Mouse (Mus musculus): ENCODE results near the gene Ehhadh. TPM values are rescaled to one million over a fixed set of nuclear protein-coding genes. Genes with fewer than 3 reads are reported as not detected.

Gene Ehhadh
- total and polyA plus RNA-seq, 2 experiments from 2014 or later: 1.7 to 2.1 TPM

DNA sequence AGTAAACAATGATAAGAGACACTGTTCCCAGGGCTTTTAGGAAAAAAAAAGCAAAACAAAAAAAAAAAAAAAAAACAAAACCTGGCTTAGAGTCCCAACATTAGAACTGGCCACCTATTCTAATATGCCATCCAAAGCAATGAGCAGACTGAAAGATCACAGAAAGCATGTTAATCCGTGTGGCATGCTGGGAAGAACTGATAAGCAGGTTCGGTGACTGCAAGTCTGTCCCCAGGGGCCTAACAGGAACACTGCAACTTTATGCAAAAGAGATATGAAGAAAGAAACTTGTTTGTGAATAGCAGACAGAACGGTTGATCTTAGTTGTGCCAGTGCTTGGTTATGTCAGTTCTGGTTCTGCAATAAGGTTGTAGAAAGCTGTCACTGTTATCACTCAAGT, 4.2 kb upstream of the Ehhadh start:
- Histone ChIP-seq H3K36me3 (ENCODE audit: insufficient read depth, low read length) (no peaks in the 10 kb centered on the region), H3K27ac (ENCODE audit: low read depth, low read length) (no peak overlapping the region), H3K9ac (replicated peaks; ENCODE audit: low read length, poor library complexity, severe bottlenecking) (no peak overlapping the region), H3K4me3 (ENCODE audit: low read depth, low read length) (no peak overlapping the region), H3K9me3 (ENCODE audit: low read length) (no peaks in the 10 kb centered on the region), H3K4me1 (ENCODE audit: insufficient read depth, low read length) (peaks cover 4% of the 10 kb centered on the region; the same call in 1 of the 2 replicates), H3K4me2 (ENCODE audit: low read depth, low read length, poor library complexity, severe bottlenecking) (no peak overlapping the region), H3K27me3 (ENCODE audit: insufficient read depth, low read length) (no peaks in the 10 kb centered on the region)
- WGBS: 36% methylated on average over 3 of the region's 3 CpGs
- no peak for TF ChIP-seq CTCF (IDR thresholded peaks at IDR 0.05)
- ATAC-seq (ENCODE audit: low FRiP score) (no peak), DNase-seq (ENCODE audit: low spot score) (no peak)

DNA sequence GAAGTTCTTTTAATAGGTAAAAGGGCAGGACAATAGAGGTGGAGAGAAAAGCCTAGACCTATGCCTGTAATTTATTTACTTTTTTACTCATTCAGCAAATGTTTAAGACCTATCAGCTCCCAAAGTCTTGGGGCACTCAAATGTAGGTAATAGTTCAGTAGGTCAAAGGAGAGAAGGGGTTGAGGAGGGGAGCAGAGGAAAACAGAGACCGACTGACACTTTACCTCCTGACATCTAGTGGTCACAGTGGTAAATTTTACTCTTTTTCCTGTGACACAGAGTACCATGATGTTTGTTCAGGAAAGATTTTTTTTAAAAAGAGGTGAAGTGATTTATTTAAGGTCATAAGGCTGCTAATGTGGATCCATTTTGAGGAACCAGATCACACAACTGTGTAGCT, 2.9 kb upstream of the Ehhadh start:
- H3K27ac ChIP-seq (ENCODE audit: low read depth, low read length): no peak overlapping the region
- H3K9ac ChIP-seq (replicated peaks; ENCODE audit: low read length, poor library complexity, severe bottlenecking): no peak overlapping the region
- H3K27me3 ChIP-seq (ENCODE audit: insufficient read depth, low read length): no peaks in the 10 kb centered on the region
- H3K4me3 ChIP-seq (ENCODE audit: low read depth, low read length): no peak overlapping the region
- TF ChIP-seq CTCF (IDR thresholded peaks at IDR 0.05): no peak; the same call in none of the 2 replicates
- ATAC-seq (ENCODE audit: low FRiP score) (no peak), DNase-seq (ENCODE audit: low spot score) (no peak)
- H3K9me3 ChIP-seq (ENCODE audit: low read length): no peaks in the 10 kb centered on the region
- H3K4me1 ChIP-seq (ENCODE audit: insufficient read depth, low read length): peaks cover 4% of the 10 kb centered on the region; the same call in 1 of the 2 replicates
- H3K4me2 ChIP-seq (ENCODE audit: low read depth, low read length, poor library complexity, severe bottlenecking): no peak overlapping the region
- H3K36me3 ChIP-seq (ENCODE audit: insufficient read depth, low read length): no peaks in the 10 kb centered on the region
- WGBS: 30% methylated on average over 1 of the region's 1 CpGs

DNA sequence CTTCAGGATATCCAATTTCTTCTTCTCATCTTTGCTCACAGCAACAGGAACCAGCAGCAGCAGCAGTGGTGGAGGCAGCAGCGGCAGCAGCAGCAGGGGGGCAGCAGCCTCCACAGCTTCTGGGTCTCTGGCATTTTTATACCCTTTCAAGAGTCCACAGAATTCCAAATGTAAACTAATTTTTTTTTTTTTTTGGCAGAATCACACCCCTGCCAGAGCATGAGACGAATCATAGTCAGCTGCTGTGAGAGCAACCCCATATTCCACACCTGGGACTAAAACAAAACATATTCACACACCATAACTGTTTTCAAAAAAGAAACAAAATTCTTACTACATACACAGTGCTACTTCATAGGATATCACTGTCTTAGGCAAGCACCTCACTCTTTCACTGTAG, 1.6 kb upstream of the Ehhadh start:
- DNase-seq (ENCODE audit: low spot score) (no peak), ATAC-seq (ENCODE audit: low FRiP score) (no peak)
- H3K9me3 ChIP-seq (ENCODE audit: low read length): no peaks in the 10 kb centered on the region
- H3K9ac ChIP-seq (replicated peaks; ENCODE audit: low read length, poor library complexity, severe bottlenecking): no peak overlapping the region
- no peaks in the 10 kb centered on the region for H3K4me1 ChIP-seq (ENCODE audit: insufficient read depth, low read length)
- TF ChIP-seq CTCF (IDR thresholded peaks at IDR 0.05): no peak
- 88% methylated on average over 2 of the region's 2 CpGs for WGBS
- H3K27me3 ChIP-seq (ENCODE audit: insufficient read depth, low read length): no peaks in the 10 kb centered on the region
- H3K36me3 ChIP-seq (ENCODE audit: insufficient read depth, low read length): no peaks in the 10 kb centered on the region
- no peak overlapping the region for H3K27ac ChIP-seq (ENCODE audit: low read depth, low read length)
- H3K4me2 ChIP-seq (ENCODE audit: low read depth, low read length, poor library complexity, severe bottlenecking): no peak overlapping the region
- H3K4me3 ChIP-seq (ENCODE audit: low read depth, low read length): no peak overlapping the region

GRCm38 (mm10) chr16:21788581-21788980, 974 bp upstream of the Ehhadh start:
- no peak overlapping the region for H3K4me2 ChIP-seq (ENCODE audit: low read depth, low read length, poor library complexity, severe bottlenecking)
- no peak for ATAC-seq (ENCODE audit: low FRiP score)
- no peak overlapping the region for H3K9ac ChIP-seq (replicated peaks; ENCODE audit: low read length, poor library complexity, severe bottlenecking)
- TF ChIP-seq CTCF (IDR thresholded peaks at IDR 0.05): peak; percentile 58
- no peaks in the 10 kb centered on the region for H3K27me3 ChIP-seq (ENCODE audit: insufficient read depth, low read length)
- H3K36me3 ChIP-seq (ENCODE audit: insufficient read depth, low read length): no peaks in the 10 kb centered on the region
- WGBS: 51% methylated on average over 3 of the region's 3 CpGs
- H3K4me3 ChIP-seq (ENCODE audit: low read depth, low read length): no peak overlapping the region
- H3K4me1 ChIP-seq (ENCODE audit: insufficient read depth, low read length): no peaks in the 10 kb centered on the region
- no peak overlapping the region for H3K27ac ChIP-seq (ENCODE audit: low read depth, low read length)
- no peak for DNase-seq (ENCODE audit: low spot score)
- H3K9me3 ChIP-seq (ENCODE audit: low read length): no peaks in the 10 kb centered on the region

- Histone ChIP-seq H3K36me3 (ENCODE audit: insufficient read depth, low read length) (no peaks in the 10 kb centered on the region), H3K4me2 (ENCODE audit: low read depth, low read length, poor library complexity, severe bottlenecking) (no peak overlapping the region), H3K27ac (ENCODE audit: low read depth, low read length) (no peak overlapping the region), H3K4me1 (ENCODE audit: insufficient read depth, low read length) (no peaks in the 10 kb centered on the region), H3K9me3 (ENCODE audit: low read length) (no peaks in the 10 kb centered on the region), H3K9ac (replicated peaks; ENCODE audit: low read length, poor library complexity, severe bottlenecking) (no peak overlapping the region), H3K4me3 (ENCODE audit: low read depth, low read length) (no peak overlapping the region), H3K27me3 (ENCODE audit: insufficient read depth, low read length) (no peaks in the 10 kb centered on the region)
- DNase-seq (ENCODE audit: low spot score): no peak
- 88% methylated on average over 8 of the region's 8 CpGs for WGBS
- TF ChIP-seq CTCF (IDR thresholded peaks at IDR 0.05): no peak
- ATAC-seq (ENCODE audit: low FRiP score): no peak
Measured at GRCm38 (mm10) chr16:21786317-21786716, 1.3 kb downstream of the Ehhadh start.

GRCm38 (mm10) chr16:21785000-21785399, 2.6 kb downstream of the Ehhadh start:
- Histone ChIP-seq H3K9ac (replicated peaks; ENCODE audit: low read length, poor library complexity, severe bottlenecking) (no peak overlapping the region), H3K36me3 (ENCODE audit: insufficient read depth, low read length) (no peaks in the 10 kb centered on the region), H3K4me2 (ENCODE audit: low read depth, low read length, poor library complexity, severe bottlenecking) (no peak overlapping the region), H3K27me3 (ENCODE audit: insufficient read depth, low read length) (no peaks in the 10 kb centered on the region), H3K9me3 (ENCODE audit: low read length) (no peaks in the 10 kb centered on the region), H3K4me1 (ENCODE audit: insufficient read depth, low read length) (no peaks in the 10 kb centered on the region), H3K4me3 (ENCODE audit: low read depth, low read length) (no peak overlapping the region), H3K27ac (ENCODE audit: low read depth, low read length) (no peak overlapping the region)
- ATAC-seq (ENCODE audit: low FRiP score) (no peak), DNase-seq (ENCODE audit: low spot score) (no peak)
- 77% methylated on average over 4 of the region's 4 CpGs for WGBS
- no peak for TF ChIP-seq CTCF (IDR thresholded peaks at IDR 0.05)
